Mouse (Mus musculus): ENCODE measurements at regions not wholly inside any gene's neighbourhood (a gene's known extent, or its start where the extent isn't known, plus 50 kb on each side); places are given as distances from the start of the nearest gene placed in this dataset.

- TF ChIP-seq EP300 (optimal IDR thresholded peaks at IDR 0.05) (no peak), CTCF (IDR thresholded peaks at IDR 0.05; ENCODE audit: low read depth) (no peak)
Measured at GRCm38 (mm10) chr9:101602799-101603198, 258.8 kb upstream of the 9630041A04Rik start.
